Mouse (Mus musculus) mesoderm, embryonic 11.5 days (tissue): ENCODE data around the gene Stox1.
A peak's percentile ranks its signal among the peaks of the same experiment; 100 is the strongest.

Experiments used
- DNase-seq: peaks from one replicate; pipeline ENCODE4 v3.0.0-alpha.2; 2012; ENCODE audit warnings: low read depth, low spot score

The Stox1 gene

GRCm38 (mm10) chr10:62664963-62665590 is 60.9 kb downstream of the Stox1 start:
- DNase-seq = no peak

- DNase-seq = no peak
Observed at GRCm38 (mm10) chr10:62664171-62664570, 61.8 kb downstream of the Stox1 start.

DNA sequence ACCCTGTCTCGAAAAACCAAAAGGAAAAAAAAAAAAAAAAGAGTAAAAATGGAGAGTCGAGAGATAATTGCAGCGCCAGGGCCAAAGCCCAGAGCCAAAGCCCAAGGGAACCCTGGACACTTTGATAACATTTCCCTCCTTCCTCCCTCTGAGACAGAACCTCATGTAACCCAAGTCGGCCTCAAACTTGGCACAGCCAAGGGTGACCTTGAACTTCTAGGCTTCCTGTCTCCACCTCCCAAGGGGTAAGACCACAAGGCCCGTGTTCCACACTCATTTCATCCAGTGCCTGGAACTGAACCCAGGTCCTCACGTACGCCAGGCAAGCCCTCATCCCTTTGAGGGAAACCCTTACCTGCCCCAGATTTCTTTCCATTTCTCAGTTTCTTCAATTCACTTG is 69.2 kb downstream of the Stox1 start:
- no peak for DNase-seq

DNA sequence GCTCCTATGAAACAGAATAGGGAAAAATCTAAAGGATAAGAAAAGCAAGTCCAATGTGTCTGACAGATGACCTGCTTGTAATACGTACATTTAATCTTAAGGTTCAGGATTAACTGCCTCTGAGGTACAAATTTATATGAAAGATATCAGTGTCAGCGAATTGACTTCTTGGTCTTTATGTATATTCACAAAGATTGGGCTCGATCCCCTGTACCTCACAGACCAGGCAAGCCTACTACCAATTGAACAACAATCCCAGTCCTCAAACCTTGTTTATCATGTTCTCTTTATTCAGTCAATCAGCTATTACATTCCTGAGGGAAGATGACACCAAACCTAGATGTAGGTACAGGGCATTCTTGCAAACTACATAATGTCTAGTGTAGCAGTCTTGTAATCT is 74.0 kb downstream of the Stox1 start:
- DNase-seq = no peak

GRCm38 (mm10) chr10:62650881-62651810 is 74.8 kb downstream of the Stox1 start, which contains the start of gene Ddx50:
TSS of gene Ddx50 (minus strand) at chr10:62651218.
- DNase-seq = peak; percentile 99

GRCm38 (mm10) chr10:62650358-62650782 is 75.6 kb downstream of the Stox1 start:
- DNase-seq = peak; percentile 51
